16 mouse cellular contexts compared by ENCODE assay signal in the genomic region with DNA sequence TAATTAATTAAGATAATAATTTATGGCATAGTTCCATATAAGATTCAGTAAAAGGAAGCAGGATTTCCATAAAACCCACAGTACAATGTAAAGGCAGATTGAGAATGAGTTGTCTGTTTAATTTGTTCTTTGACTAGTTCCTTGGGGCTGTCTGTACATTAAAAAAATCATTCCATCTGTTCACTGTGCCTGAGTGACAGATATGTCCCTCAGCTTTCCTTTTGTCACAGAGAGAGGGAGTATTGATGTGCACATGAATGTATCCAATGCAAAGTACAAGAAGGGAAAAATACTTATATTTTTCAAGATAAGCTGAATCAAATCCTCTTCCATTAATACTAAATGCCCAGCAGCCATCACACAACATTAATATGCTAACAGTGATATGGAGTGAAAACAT.
"Had no signal": no experiment of that assay in that cellular context is flagged by ENCODE, and none has a peak within 500 bp of the region (broad histone marks: within the 10 kb centered on the region; RNA-seq: fewer than 3 reads in every experiment).

No protein-coding gene starts in this region.

- ATAC-seq: lung, postnatal 0 days had no signal

- H3K27ac ChIP-seq: kidney, postnatal 0 days; limb, embryonic 13.5 days; liver, embryonic 15.5 days; neural tube, embryonic 13.5 days; stomach, embryonic 15.5 days had no signal

- H3K36me3 ChIP-seq: limb, embryonic 13.5 days; liver, embryonic 15.5 days; neural tube, embryonic 13.5 days; stomach, embryonic 15.5 days had no signal

- H3K27me3 ChIP-seq: limb, embryonic 13.5 days; liver, embryonic 15.5 days; neural tube, embryonic 13.5 days; stomach, embryonic 15.5 days had no signal

- H3K4me3 ChIP-seq: limb, embryonic 13.5 days; liver, embryonic 15.5 days; neural tube, embryonic 13.5 days; stomach, embryonic 15.5 days had no signal

- DNase-seq: kidney, adult 11 months; kidney, adult 9 months; kidney, postnatal 36 days; left cerebral cortex, postnatal 4 days; lung, adult 2 months; lung, postnatal 4 days; right cerebral cortex, postnatal 14 days; thymus, adult 2 months; thymus, postnatal 25 days had no signal

- H3K4me2 ChIP-seq: limb, embryonic 13.5 days; liver, embryonic 11.5 days; liver, embryonic 15.5 days; neural tube, embryonic 13.5 days; stomach, embryonic 15.5 days had no signal

- H3K4me1 ChIP-seq: limb, embryonic 13.5 days; liver, embryonic 15.5 days; neural tube, embryonic 13.5 days; stomach, embryonic 15.5 days had no signal

- H3K9ac ChIP-seq: limb, embryonic 13.5 days; liver, embryonic 15.5 days; neural tube, embryonic 13.5 days; stomach, embryonic 15.5 days had no signal

- H3K9me3 ChIP-seq: limb, embryonic 13.5 days; liver, embryonic 15.5 days; neural tube, embryonic 13.5 days; stomach, embryonic 15.5 days had no signal
